Mouse (Mus musculus) frontal cortex, postnatal 36 days (tissue): ENCODE data around the gene Bloc1s6.
A peak's percentile ranks its signal among the peaks of the same experiment; 100 is the strongest.

Source experiments
- DNase-seq, 2 experiments: peaks; one replicate each; pipeline ENCODE4 v3.0.0; 2022; ENCODE audit warnings: low spot score in 2 of 2

The Bloc1s6 gene

DNA sequence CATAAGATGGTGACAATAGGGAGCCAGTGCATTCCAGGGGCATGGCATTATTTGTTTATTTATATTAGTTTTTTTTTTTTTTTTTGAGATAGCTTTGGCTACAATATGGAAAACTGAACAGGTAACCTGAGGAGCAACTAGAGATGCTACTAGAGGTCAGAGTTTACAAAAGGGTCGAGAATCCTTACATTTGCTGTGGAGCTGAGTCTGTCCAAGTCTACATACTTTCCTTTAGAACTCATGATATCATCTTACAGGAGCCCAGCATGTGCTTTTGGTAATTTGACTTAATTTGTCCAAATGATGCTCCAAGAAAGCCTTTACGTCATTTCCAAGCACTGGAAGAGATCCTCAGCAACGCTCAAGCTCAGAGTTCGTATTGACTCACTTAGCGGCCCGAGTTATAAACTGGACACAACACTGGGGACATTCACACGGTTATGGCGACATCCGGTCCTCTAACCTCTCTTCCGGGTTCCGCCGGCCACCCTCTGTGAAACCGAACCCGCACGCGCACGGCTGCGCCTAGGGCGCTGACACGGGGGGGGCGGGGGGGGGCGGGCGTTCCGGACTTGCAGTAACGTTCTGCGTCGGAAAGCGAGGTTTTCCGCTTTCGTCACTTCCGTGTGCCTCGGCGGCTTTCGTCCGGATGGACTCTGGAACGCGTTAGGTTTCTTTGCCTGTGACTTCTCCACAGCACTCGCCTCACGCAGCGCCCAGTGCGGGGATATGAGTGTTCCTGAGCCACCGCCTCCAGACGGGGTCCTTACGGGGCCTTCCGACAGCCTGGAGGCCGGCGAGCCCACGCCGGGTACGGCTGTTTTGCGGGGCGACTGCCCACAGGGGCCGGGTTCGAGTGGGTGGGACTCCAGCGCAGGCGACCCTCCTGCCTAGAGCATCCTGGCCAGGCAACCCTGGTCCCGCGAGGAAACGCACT is at the start of gene Bloc1s6:
TSS of gene Bloc1s6 (plus strand) at position 610 of the 937 bp plus-strand sequence.
- peak; percentile 90 to 98 for DNase-seq

DNA sequence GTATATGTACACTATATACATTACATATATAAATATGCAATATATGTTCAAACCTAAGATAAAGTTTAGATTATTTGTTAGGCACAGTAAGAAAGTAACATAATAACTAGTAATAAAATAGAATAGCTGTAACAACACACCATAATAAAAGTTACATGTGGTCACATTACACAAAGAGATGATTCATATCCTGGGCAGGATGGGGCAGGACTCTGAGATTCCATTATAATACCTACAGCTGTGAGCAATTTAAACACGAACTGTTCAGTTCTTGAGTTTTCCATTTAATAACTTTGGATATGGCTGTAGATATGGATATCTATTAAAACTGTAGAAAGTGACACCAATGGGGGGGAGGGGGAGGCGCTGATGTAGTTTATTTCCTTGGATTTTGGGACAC is 40.8 kb upstream of the Bloc1s6 start:
- DNase-seq: no peak

DNA sequence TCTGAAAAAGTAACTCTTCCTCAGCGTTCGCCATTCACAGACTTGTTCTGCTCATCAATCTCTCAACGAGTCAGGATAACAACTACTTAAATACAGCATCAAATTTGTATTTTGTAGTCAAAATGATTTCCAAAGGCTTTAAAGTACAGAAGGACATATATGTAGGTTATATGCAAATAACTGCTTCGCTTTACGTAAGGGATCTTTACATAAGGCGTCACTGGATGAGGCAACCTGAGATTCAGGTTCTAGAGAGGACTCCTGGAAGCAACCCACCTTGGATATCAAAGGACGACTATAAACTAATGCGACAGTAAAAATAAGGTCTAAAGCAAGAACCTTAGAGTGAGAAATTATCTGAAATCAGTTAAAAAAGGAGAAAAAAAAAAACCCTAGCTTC is 37.3 kb upstream of the Bloc1s6 start:
- peak in 1 of 2 experiments; percentile 36 for DNase-seq

DNA sequence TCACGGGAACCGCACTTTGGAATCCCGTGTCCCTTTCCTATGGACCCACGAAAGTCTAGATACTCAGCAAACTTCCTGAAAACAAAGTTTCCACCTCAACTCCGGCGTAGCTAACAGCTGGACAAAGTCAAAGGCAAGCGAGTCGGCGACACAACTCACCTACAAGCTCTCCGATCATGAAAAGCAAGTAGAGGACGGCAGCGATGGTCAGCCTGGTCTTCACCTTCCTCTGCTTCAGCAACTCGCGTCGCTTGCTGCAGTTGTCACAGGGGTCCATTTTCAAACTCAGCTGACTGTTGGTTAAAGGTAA is 36.5 kb upstream of the Bloc1s6 start:
- DNase-seq: no peak

DNA sequence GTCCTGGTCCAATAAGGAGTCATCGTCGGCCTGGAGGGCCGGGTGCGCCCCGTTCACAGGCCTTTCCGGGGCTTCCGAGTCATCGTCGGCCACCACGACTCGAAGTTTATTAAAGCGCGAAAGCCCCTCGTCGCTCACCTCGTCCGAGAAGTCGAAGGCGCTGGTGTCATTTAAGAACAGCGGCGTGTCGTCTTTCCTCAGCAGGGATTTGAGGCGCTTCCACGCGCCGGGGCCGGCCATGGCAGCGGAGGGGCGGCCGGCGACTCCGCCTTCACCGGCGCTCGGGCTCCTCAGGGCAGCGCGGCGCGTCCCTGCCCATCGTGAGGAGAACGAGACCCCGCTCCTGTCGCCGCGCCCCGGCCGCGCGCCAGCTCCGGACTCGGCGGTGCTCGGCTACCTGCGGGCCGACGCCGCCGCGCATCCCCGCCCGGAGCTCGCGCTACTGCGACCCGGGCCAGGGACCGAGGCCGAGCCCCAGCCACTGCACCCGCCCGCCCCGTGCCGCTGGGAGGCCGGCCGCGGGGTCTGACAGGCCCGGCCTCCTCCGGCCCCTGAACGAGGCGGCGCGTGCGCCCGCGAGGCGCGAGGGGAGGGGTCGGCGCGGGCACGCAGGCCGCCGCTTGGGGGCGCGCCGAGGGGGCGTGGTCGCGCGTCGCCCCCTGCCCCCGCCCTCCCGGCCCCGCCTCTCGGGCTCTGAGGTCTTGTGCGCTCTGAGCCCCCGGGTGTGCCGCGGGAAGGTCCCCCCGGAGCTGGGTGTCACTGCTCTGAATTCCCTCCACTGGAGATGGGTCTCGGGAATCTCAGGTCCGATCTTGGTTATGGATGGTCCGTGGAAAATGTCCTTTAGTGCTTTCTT is 35.9 kb upstream of the Bloc1s6 start, which contains the start of gene Slc30a4:
TSS of gene Slc30a4 (minus strand) at position 483 of the 856 bp plus-strand sequence.
- peak; percentile 53 to 63 for DNase-seq

DNA sequence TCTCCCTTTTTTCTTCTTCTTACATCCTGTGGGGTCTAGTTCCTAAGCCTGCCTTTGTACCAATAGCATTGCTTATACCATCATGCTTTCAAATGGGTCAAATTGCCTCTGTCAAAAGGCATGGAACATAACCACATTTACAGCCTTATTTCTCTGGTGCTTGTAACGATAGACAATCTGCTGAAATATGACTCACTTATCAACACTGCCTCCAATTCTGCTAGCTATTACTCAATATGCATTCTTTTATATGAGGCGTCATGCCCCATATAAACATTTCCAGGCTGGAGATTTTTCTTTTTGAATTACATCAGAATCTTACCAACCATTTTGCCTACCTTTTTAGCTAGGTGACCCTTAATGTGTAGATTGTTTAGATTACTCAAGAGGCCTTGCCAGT is 33.7 kb upstream of the Bloc1s6 start:
- DNase-seq: no peak

DNA sequence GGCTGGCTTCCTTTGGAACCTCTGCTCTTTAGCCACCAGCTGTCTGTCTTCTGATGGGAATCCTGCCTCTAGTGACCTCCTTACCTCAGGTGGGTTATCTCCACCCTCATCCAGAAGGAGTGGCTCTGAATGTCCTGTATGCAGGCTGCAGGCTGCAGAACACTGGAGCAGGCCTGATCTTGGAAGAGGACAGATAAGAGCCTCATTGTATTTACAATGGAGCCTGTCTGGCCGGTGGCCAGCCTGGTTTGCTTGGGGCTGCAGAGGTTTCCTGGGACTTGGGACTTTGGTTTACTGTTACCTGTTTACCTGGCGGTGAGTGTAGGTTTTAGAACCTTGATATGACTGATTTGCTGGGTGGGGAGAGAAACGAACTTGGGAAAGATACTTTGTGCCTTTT is 30.2 kb upstream of the Bloc1s6 start:
- DNase-seq: no peak

DNA sequence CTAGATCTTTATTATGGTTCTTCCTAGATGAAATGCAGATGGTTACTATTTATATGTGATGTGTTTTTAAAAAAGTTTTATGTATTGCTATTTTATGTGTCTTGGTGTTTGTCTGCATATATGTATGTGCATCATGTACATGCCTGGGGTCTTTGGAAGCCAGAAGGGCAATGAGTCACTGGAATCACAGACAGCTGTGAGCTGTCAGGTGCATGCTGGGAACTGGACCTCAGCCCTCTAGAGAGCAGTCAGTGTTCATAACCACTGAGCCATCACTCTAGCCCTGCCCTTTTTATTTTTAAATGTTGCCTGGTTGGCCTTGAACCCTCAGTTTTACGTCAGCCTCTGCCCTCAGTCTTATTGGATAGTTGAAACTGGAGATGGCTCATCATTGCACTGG is 29.1 kb upstream of the Bloc1s6 start:
- no peak for DNase-seq

DNA sequence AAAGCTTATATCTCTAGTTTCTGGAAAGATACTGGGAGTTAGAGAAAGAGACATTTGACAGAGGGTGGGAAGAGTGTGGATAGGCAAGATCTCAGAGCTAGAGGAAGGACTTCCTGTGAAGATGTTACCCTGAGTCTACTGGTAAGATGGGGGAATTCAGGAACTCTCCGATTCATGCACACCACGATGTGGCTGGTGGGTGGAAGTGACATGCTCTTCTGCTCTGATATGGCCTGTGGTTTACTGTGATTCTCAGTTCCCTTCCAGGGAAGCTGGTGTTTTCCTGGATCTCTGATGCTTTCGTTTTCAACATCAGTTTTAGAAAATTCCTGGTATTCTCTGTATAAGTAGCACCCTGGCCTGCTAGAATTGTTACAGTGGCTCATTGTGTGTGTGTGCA is 26.4 kb upstream of the Bloc1s6 start:
- DNase-seq: no peak

DNA sequence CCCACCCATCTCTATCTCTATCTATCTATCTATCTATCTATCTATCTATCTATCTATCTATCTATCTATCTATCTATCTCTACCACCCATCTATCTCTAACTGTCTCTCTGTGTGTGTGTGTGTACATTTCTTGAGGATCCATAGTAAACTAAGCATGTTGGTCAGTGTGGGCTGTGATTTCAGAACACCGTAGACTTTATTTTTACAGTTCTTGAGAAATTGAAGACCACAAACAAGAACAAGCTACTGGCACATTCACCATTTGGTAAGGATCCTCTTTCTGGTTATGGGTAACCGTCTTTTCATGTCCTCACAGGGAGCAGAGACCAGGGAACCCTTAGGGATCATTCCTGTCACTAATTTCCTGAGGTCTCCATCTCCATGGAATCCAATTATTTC is 25.5 kb upstream of the Bloc1s6 start:
- DNase-seq: no peak

DNA sequence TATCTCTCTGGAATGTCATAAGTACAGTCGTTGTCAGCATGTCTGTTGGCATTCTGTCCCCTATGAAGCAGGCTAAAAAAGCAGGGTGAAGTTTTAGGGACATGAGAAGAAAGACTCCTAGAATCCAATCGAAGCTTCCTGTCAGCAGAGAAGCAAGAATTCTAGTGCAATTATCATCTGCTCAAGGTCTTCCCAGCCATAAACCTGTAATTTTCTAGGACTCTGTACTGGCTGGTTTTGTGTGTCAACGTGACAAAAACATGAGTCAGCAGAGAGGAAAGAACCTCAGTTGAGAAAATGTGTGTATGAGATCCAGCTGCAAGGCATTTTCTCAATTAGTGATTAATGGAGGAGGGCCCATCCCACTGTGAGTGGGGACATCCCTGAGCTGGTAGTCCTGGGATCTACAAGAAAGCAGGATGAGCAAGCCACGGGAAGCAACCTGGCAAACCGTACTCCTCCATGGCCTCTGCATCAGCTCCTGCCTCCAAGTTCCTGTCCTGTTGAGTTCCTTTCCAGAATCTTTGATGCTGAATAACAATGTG is 23.1 kb upstream of the Bloc1s6 start:
- DNase-seq: no peak

DNA sequence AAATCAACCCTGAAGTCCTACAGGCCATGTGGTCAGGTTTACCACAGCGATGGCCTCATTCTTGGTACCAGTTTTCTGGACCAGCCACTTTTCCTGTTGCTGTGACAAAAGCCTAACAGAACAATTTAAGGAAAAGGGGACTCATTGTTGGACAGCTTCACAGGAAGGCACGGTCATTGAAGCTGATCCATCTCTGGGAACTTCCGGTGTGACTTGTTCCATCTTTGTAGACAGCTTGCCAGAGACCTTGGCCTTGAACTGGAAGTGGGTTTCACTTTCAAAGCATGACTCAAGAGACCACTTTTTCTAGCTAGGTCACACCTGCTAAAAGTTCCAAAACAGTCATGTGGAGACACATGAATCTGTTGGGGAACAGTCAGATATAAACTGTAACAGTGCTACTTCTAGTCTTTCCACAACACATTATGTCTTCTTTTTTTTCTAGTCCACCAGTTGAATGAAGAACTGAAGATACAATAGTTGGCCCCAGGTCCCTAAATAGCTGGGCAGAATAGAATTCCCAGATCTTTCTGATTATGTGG is 21.9 kb upstream of the Bloc1s6 start:
- no peak for DNase-seq

DNA sequence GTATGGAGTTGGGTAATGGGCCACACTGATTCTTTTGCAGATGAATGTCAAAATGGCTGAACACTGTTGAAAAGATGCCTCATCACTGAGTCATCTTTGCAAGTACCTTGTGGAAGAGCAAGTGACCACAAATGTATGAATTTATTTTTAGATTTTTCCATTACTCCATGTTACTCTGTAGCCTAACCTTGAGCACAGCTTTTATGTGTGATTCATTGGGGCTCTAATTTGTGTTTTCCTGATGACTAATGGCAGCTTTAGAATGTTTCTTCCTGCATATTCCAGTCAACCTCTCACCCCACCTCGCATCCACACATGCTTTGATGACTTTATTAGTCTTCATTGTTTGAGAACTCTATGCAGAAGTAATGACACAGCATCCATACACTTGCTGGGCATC is 19.1 kb upstream of the Bloc1s6 start:
- no peak for DNase-seq

DNA sequence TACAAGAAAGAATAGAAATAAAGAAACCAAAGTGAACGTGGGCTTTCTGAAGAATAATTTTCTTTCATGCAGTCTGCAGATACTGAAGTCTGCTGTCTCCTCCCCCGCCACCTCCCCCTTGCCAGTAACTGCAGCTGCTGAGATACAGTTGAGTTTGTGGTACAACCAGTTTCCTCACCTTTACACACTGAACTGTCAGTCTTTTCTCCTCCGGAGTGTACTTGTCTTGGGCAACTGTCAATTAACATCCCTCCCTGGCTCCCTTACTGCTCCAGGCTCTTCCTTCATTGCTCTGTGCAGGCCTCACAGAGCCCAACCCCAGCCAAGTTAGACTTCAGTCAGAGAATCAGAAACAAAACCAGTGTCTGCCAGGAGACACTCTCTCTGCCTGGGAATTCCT is 17.7 kb upstream of the Bloc1s6 start:
- DNase-seq: no peak

DNA sequence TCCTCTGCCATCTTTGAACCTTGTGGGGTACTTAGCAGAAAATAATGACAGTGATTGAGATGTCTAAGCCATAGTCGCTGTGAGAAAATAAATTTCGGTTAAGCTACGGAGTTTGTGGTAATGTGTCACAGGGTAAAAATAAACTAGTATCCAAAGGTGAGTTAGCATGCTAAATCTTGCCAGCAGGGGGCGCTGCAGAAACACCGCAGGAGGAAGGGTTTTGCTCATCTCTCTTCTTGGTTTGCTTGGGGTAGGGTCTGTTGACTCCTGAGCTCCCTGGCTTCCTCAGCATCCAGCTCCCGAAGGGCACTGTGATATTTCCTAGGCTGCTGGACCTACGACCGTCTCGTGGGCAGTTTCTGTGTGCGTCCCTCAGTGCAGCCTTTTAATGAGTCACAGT is 12.7 kb upstream of the Bloc1s6 start:
- DNase-seq: no peak

DNA sequence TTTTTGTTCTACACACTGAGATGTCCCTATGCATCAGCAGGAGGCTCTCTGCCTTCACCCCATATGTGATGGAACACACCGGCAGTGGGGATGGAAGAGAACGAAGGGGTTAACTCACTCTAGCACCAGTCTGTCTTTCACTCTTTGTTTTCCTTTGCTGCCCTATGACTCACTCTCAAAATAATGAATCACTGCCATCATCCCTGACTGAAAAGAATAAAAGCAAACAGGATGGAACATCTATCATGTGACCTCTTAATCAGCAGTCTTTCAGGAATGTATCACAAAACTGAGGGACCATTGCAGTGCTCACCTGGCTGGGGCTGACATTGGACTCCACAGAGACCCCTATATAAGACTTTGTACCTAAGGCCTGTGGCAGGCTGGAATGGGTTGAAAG is 6.8 kb upstream of the Bloc1s6 start:
- no peak for DNase-seq

DNA sequence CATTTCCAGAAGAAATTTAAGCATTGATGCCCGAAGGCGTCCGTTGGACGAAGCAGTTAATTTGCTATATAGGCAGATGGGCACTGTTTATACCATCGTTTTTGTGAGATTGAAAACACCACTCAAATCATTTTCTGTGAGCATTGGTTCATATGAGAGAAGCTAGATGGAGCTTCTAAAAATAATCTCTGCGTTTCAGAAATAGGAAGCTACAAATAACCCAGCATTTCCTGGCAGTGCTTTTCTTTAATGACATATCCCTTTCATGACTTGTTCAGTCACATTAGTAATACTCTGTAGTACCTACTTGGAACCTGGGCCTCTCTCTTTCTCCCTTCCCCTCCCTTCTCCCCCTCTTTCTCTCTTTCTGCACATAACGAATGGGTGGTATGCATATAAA is 720 bp downstream of the Bloc1s6 start:
- DNase-seq: no peak

DNA sequence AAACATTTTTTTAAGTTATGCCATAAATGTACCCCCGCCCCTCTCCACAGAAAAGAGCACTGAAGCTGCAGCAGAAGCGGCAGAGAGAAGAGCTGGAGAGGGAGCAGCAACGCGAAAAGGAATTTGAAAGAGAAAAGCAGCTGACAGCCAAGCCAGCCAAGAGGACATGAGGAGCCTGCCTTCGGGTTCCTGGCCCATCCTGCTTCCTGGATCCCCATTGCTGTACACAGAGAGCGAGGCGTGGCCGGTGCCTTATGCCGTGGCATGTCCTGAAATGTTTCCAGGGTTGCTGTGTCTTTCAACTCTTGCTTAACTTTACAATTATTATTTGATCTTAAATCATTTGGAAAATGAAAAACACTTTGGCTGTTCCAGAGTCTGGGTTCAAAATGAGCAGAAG is 8.2 kb downstream of the Bloc1s6 start:
- no peak for DNase-seq

DNA sequence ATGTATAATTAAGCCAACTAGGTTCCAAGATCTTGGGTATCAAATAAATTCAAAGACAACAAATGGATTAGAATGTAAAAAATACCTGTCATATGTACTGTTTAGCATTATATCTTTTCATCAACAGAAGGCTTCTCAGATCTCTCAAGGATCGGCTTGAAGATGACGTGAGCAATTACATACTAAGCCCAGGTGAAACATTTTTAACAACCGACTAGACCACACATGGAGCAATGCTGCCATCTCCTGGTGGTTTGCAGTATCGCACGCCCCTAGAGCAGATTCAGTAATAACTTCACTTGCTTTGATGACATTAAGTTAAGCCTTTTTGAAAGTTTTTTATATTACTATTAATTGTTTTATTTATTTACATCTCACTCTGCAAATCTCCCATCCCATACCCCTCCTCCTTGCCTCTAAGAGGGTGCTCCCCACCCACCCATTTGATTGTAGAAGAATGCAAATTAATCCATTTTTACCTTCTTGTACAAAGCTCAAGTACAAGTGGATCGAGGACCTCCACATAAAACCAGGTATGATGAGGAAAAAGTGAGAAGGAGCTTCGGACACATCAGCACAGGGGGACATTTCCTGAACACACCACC is 15.5 kb downstream of the Bloc1s6 start:
- peak; percentile 51 to 78 for DNase-seq

DNA sequence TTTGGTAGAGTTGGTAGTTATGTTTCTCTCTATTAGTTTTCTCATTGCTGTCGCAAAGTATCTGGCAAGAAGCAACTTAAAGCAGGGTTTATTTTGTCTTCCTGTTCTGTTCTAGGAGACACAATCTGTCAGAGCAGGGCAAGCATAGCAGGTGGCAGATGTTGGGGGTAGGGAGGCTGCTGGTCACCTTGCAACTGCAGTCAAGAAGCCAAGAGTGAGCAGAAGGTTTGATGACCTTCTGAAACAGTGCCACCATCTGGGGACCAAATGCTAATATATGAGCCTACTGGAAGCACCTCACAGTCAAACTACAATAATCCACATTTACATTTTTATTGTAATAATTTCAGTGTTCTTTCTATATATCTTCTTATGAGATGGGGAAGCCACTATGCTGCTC is 21.5 kb downstream of the Bloc1s6 start:
- no peak for DNase-seq

DNA sequence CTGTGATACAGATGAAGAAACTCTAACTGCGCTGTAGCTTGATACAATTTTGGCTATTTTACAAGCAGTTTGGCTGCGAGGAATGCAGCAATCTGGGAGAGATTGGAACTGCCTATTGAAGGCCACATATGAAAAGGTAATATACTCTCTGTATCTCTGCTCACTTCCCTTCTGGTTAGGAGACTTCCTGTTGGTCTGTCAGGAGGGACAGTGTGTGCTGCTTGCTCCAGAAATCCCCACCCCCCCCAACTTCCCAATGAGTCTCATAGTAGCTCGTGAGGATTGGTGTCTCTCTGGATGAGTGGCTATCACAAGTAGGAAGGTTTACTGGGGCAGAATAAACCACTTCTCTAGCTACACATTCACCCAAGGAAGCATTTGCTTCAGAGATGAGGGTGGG is 24.7 kb downstream of the Bloc1s6 start:
- DNase-seq: no peak

DNA sequence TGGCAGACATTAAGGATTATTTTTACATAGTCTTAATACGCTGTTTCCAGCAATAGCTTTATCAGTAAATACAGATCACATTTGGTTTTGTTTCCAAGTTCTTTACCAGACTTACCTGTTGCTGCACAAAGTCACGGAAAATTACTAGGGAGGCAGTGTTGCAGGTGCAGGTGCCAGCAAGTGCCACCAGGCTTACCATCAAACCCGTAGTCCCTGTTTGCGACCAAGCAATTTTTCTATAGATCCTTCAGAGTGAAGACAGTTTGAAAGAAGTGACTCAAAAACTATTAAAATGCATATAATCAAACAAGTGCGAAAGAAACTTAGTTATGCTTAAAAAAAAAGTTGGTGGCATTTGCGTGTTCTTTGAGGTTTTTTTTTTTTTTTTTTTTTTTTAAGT is 26.2 kb downstream of the Bloc1s6 start:
- no peak for DNase-seq
